Mouse (Mus musculus) E14TG2a.4 (cell line): Measurements from ENCODE around the gene Med21.

Source experiments
- CTCF ChIP-seq: conservative IDR thresholded peaks from 2 replicates; pipeline ENCODE4 v1.5.1; 2014; ENCODE audit warnings: low read length
- NANOG ChIP-seq: IDR thresholded peaks from 2 replicates; pipeline ENCODE4 v1.6.1; 2014; ENCODE audit warnings: borderline replicate concordance, low read length, mixed read lengths
- POU5F1 ChIP-seq: IDR thresholded peaks from 2 replicates; pipeline ENCODE4 v1.6.1; 2014; ENCODE audit warnings: low read length, borderline replicate concordance

- TF ChIP-seq NANOG = no peak
- no peak for TF ChIP-seq CTCF
- no peak for TF ChIP-seq POU5F1
Measured at GRCm38 (mm10) chr6:146642276-146643183, at the start of gene Med21, which contains the start of gene Tm7sf3.
